Mouse (Mus musculus) kidney, adult 11 months (tissue): ENCODE data around the gene Gprc5c.
"Not testable (repeated sequence)": the region's sequence is repeated elsewhere in the genome, so short reads cannot be mapped to it uniquely, and the experiment has no call there.

Experiments
- DNase-seq: peaks from one replicate; pipeline ENCODE4 v3.0.0; 2022

The Gprc5c gene

DNA sequence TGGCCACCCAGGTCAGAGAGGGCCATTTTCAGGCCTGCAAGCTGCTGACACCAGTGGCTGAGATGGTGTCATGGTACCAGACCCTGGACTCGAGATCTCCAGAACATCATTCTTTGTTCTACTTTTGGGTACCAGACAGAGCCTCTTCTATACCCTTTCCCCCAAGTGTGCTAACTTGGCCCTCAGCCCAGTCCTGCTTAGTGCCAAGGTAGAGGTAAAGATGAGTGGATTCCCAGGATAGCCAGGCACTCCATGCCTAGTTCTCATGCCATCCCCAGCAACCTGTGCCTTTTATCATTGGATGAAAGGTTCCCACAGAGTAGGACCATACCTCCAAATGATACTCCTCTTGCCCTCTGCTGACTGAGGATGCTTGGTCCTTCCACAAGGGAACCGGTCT, 20.6 kb downstream of the Gprc5c start:
- no peak for DNase-seq

DNA sequence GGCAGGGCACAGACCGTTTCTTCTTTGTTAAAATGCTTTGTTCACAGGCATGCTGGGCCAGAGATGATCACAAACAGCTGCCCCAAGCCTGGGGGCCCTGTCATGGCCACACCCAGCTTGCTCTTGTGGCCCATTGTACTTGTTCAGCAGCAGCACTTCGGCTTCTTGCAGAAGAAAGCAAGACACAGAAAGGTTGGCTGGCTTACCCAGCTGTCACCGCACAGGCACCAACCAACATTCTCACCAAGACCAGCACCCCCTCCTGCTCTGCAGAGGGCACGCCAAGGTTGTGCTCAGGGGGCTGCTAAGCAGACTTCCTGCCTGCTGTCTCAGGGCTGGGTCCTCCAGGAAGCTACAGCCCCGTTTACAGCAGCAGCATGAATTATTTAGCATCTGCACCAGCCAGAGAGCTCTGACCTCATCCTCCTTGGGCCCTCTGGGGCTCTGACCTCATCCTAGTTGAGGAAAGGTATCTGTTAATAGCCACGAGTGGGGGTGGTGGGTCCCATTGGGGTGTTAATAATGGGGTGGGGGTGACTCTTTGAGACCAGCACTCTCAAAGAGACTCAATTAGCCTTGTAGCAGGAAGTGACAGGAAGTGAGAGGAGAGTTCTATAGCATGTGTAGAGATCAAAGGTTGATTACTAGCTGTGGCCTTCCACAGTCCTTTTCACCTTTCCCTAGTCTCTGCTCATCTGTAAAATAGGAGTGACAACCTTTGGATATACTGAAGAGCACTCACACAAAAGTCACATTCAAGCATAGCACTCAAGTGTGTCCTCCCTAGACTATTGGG, 22.3 kb downstream of the Gprc5c start:
- no peak for DNase-seq

DNA sequence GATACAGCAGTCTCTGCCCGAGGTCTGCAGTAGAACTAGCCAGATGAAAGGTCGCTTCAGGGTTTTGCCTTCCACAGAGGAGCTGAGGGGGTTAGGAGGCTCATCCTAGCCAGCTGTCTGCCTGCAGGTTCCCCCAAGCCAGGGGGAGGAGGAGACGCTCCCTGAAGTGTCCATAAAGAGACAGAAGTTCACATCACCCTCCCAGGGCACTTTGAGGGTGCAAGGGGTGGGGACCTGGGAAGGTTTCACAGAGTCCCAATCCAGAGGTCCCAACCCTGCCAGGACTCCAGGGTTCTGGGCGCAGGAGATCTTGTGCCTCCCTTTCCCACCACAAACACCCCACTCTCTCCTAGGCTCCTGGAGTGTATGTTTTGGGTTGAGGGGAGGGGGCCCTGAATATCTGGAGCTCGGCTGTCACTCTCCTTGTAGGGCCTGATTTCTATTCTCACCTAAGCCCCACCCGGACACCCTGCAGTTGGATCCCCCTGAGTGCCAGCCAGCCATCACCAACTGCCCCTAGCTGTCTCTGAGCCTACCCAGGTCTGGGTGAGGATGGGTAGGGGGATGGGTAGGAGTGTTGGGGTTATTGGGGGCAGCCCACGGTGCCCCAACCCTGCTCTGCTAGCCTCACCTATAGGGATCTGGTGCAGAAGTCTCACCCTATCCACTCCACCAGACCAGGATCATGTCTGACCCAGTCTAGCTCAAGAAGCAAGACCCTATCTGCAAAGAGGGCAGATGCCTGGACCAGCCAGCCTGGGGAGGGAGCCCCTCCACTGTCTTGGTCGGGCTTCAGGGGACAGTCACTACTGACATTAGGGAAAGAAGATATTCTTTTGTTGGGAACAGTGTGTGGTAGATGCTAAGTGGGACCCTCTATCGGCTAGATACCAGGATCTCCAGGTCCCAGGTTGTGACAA, 23.5 kb downstream of the Gprc5c start:
- no peak for DNase-seq

DNA sequence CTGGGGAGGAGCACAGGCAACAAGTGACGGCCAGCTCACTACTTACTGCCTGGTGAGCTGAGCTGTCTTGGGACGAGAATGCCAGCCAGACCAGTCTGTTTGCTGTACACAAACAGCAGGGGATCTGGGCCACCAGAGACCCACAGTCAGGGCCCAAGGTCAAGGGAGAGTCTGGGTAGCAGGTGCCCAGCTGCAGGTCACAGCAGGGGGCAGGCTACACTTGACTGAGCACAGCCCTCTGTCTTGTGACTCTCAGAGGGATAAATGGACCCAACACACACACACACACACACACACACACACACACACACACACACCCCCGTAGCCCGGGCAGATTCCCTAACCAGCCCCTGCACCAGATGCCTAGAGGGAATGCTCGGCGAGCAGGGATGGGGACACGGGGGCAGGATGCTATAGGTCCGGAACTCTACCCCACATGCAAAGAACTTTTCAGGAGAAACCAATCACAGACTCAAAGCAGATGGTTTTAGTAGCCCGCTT, 24.4 kb downstream of the Gprc5c start:
- DNase-seq: peak; percentile 92

DNA sequence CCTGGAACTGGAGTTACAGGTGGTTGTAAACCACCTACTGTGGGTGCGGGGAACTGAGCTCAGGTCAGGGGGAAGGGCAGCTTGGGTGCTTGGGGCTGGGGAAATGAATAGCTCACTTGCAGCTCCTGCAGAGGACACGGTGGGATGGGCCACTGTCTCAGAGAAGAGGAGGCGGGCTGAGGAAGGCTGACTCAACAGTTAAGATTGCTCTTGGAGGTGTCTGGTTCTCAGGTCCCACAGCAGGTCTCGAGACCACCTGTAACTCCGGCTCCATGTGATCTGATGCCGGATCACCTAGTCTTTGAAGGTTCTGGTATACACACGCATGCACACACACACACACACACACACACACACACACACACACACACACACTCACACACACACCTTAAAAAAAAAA, 25.2 kb downstream of the Gprc5c start:
- DNase-seq: peak; percentile 72

DNA sequence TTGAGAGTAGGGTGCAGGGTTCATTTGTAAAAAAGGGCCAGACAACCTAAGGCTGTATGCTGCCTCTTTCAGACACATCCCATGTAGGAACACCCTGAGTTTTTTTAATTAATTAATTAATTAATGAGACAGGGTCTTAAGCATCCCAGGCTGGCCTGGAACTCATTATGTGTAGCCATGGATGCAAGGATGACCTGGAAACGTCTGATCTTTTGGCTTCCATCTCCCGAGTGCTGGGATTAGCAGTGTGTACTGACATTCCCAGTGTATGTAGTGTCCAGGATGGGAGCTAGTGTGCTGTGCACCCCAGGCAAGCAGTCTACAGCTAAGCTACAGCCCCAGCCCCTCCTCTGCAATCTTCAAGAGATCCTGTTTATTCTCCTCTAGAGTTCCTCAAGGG, 25.7 kb downstream of the Gprc5c start:
- DNase-seq: peak; percentile 41

DNA sequence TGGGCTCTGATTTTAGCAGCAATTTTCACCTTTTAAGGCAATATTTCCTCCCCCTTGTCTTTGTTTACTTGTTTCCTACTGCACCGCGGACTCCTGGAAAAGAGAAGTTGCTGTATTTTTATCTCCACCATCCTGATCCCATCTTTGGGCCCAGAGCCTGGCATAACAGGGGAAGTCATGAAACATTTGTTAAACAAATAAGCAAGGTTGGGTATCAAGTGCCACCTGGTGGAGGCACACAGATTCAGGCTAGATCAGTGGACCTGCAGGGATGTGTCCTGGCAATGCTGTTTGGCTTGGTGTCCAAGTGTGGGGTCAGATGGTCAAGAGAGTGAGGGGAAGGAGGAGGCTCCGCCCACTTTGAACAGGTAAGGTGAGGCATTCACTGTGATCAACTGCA, 26.2 kb downstream of the Gprc5c start:
- DNase-seq: peak; percentile 86

DNA sequence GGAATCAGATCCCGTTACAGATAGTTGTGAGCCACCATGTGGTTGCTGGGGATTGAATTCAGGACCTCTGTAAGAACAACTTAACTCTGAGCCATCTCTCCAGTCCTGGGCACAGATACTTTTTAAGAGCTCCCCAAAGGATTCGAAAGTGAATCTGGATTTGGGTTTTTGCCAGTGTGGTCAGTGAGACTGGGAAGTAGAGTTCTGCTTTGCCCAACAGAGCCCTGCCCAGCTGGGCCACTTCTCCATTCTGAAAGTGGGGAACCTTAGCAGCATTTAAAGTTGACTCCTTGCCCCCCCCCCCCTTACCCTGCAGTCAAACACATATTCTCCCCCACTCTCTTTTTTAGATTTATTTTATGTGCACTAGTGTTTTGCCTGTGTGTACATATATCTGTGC, 28.7 kb downstream of the Gprc5c start:
- no peak for DNase-seq

DNA sequence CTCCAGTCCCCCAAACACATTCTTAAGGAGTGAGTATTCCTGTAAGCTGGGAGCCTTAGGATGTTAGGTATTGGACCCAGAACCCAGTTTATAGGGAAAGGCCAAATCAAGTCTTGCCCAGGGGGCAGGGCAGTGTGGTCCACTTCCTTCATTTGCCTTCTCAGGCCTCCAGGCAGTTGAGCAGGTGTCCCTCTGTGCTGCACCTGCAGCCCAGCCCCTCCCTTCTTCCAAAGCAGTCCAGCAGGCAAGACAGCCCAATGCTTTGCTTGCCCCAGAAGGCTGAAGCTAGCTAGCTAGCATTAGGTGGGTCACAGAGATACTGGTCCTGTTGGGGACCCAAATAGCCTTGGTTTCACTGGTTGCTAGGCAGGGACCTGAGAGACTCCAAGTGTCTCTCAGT, 29.2 kb downstream of the Gprc5c start:
- DNase-seq: no peak

DNA sequence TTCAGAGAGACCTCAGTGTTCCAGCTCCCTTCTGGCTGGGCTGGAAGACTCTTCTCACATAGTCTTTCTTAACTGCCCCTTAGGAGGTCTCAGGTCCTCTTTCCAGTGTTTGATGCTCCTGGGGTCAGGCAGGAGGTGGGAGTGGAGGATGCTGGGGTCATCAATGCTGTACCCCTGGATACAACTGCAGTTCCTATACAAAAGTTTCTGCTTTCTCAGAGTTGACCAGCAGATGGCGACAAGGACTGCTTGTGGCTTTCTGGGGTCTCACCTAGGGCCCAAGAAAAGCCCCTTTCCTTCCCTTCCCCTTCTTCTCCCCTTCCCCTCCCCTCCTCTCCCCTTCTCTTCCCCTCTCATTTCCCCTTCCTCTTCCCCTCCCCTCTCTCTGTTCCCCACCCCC, 29.6 kb downstream of the Gprc5c start:
- no peak for DNase-seq

DNA sequence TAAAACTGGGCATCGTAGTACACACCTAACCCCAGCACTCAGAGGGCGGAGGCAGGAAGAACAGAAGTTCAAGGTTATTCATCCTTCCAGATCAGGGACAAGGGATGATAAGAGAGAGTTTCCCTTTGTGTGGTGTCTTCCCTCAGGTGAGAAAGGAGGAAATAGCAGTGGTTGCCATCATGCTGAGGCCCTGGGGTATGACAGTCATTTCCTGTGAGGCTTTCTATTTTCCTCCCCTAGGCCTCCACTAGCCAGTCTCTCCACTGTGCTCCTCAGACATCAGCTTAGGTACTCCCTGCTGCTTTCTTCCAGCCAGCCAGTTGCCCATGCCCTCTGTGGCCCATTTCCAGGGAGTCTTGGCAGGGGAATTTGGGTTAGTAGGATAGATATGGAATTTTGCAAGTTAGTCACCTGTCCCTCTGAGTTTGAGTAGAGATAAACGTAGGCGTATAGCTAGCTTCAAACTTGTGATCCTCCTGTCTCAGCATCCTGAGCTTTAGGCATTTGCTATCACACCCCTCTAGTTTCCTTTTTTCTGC, 32.4 kb downstream of the Gprc5c start:
- DNase-seq: no peak

DNA sequence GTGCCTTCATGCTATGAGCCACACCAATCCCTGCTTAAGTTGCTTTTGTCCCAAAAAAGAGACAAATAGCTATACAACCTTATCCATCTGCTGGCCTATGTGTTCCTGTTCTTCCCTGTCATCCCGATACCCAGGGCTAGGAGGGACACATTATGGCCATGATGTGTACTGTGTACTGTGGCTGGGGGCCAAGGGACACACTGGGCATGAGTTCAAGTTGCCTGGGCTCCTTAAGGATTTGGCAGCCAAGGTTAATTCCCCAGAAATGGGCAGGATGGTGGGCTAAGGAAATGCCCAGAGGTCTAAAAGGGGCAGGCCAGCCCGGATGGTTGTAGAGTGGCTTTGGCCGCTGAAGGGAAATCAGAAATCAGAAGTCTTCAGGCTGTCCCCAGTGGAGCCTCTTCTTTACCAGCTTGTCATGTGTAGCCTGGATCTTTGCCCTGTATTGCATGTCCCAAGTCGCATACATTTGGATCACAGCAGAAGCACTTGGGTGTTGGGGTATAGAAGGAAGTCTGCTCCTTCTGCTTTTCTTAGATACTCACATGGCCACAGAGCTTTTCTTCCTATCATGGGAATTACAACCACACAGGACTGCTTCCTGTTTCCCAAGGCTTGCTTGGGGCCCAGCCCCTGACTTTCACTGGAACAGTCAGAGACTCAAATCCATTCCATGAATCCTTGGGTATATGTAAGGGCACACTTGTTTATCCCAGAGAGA, 33.6 kb downstream of the Gprc5c start:
- peak; percentile 59 for DNase-seq

DNA sequence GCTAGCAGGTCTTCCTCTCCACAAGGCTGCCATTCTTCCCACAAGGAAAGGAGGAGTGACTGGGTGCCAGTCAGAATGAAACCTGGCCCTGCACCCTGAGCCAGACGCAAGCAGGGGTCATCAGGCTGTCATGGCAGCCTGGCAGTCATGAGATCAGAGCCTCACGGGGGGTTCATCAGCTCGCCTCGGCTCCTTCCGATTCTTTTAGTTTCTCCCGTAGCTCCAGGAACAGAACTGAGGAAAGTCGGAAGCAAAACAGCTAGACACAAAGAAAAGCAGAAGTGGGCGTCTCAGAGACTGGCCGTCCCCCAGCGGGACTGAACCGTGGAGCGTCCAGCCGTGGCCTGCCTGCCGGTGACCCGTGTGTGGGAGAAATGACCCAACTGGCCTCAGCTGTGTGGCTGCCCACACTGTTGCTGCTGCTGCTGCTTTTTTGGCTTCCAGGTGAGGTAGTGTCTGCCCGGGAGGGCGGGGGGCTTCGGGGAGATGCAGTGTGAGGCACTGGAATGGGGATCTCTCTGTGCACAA, 39.1 kb downstream of the Gprc5c start, which contains the start of gene Cd300a:
Cd300a (plus strand) TSS at position 51 of the 528 bp plus-strand sequence.
- DNase-seq: no peak

DNA sequence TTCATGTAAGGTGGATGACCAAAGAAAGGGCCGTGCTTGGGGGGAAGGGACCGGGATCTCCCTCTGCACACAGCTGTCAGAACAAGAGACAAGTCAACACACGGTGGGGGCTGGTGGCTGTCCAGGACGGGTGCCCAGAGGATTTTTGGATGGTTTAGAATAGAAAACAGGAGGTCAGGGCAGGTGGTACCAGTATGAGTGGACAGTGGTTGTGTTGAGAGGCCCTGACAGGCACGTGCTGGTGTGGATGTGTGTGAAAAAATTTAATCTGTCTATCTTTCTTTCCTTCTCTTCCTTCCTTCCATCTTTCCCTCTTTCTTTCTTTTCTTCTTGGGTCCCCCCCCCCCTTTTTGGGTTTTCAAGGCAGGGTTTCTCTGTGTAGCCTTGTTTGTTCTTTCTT, 39.6 kb downstream of the Gprc5c start:
- DNase-seq: no peak

DNA sequence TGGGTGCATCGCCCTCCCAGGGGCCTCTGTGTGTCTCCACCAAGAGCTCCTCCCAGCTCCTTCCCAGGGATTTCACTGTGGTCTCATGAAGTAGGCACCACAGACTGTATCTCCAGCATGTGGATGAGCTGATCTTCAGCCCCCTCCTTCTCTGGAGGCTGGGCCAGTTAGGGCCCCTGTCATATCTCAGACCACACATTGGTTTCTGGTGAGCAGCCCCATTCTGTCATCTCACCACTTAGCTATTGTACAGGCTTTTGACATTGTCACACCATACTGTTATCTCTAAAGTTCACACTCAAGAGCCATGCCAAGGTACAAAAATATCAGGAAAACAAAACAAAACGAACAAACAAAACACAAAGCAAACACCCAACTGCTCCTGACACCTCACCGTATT, 45.1 kb downstream of the Gprc5c start:
- no peak for DNase-seq

DNA sequence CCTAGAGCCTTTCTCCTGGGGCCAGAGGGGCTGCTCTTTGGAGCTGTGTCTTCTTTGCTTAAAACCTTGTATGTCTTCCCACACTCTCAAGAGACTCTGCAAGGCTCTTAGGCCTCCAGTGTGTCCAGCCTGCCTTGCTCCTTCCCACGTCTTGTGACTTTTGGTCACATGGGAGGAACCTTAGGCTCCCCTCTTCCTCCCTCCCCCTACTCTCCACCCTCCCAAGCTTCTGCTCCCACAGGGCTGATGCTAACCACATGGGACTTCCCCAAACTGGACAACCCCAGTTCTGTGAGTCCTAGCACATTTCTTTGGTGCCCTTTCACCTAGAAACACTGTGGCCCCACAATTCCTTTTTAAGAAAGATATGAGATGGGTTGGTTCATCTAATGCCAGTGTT, 47.1 kb downstream of the Gprc5c start:
- DNase-seq: no peak

DNA sequence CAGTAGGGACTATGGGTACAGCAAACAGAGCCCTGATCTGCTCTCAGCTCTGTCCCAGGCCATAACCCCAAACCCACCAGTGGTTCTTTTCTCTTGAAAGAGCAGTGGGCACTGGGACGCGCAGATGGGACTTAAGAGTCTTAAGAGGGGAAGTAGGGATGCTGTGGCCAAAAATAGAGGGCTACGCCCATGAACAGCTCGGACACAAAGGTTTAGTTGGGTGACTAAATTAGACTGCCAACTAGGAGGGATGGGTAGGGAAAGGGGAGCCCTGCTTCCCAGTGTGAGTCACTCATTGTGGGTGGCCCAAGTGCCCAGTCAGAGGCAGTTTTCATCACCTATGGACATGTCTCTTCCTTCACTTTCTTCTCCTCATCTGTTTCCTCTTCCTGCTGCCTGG, 52.3 kb downstream of the Gprc5c start:
- DNase-seq: no peak

DNA sequence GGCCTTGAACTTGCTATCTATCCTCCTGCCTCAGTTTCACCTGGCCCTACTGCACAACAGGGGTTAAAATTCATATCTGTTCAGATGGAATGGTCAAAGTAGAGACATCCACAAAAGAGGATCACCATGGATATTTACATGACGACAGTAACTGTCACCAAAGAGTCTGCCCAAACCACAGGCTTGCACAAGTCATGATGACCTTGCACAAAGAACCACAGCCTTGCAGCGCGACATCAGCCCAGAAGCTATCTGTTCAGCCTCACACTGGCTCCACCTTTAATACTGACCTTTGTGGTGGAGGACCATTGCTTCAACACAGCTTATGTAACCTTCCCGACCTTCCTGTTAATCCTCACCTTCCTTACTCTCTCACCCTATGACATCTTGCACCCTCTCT, 56.6 kb downstream of the Gprc5c start:
- no peak for DNase-seq

DNA sequence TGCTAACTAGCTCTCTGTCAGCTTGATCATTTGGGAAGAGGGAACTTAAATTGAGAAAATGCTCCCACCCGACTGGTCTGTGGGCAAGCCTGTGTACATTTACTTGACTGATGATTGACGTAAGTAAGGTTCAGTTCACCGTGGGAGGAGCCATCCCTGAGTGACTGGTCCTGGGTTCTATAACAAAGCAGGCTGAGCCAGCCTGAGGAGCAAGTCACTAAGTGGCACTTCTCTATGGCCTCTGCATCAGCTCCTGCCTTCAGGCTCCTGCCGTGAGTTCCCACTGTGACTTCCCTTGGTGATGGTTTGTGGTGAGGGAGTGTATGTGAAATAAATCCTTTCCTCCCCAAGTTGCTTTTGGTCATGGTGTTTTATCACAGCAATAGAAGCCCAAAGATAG, 57.1 kb downstream of the Gprc5c start:
- no peak for DNase-seq

DNA sequence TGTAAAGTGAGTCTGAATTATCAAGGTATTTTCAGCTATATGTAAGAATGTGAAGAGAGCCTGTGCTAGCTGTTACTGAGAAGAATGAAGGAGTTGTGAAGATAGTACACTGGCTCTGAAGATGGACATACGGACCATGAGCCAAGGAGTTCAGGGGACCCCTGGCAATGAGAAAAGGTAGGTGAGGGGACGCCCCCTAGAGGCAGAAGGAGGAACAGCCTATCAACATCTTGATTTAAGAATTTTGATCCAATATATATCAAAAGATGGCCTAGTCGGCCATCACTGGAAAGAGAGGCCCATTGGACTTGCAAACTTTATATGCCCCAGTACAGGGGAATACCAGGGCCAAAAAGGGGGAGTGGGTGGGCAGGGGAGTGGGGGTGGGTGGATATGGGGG, 58.6 kb downstream of the Gprc5c start:
- not testable (repeated sequence) for DNase-seq

DNA sequence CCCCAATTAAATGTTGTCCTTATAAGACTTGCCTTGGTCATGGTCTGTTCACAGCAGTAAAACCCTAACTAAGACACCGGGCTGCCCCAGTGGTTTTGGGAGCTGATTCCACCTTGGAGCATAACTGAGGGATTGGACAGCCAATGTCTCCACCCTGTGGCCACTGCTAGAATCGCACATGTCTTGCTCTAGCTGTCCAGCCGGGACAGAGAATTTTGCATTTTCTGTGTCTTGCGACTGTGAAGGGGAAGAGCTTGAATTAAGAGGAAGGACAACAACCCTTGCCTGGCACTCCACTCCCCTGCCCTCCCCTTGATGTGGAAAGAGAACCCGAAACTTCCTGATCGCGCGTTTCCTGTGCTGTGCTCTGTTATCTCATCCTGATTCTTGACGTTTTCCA, 61.9 kb downstream of the Gprc5c start:
- peak; percentile 45 for DNase-seq

DNA sequence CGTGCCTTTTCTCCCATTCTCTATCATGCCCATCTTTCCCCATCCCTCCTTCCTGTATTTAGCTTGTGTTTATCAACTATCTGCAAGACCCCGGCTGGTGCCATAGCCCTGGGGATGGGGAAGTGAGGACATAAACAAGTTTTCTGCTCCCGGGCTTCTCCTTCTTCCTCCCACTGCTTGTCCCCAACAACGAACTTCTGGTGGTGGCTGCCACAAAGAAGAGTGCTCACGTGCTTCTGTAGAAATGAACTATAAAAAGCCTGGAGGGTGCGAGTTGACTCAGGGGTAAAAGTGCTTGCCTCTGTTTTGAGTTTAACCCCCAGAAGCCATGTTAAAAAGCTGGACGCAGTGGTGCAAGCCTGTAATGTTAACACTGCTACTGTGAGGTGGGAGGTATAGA, 64.0 kb downstream of the Gprc5c start:
- DNase-seq: no peak

DNA sequence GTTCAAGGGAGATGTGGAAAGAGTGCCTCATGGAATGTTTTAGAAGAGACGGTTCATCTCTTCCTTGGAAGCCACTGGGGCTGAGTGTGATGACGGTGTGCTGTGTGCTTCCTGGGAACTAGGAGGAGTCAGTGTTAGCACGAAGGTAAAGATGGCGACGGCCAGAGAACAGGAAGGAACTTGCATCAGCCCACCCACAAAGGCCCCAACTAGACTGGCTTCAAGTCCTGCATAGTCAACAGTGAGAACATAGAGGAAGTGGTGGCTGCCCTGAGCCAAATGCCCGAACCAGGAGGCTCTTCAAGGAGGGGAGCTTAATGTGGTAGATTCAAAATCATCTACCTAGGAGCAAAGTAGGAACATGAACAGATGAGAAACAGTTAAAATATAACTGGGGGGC, 66.2 kb downstream of the Gprc5c start:
- no peak for DNase-seq
